Mouse (Mus musculus) MEL-GATA-1-ER (cell line): ENCODE measurements around the gene Cxcl15.
"Not testable (repeated sequence)": the region's sequence is repeated elsewhere in the genome, so short reads cannot be mapped to it uniquely, and the experiment has no call there.

ENCODE experiments used
- DNase-seq: peaks from one replicate; pipeline ENCODE4 v3.0.0-alpha.2; 2012; ENCODE audit warnings: low read depth; ENCODE audit errors: extremely low read depth

Gene Cxcl15

DNA sequence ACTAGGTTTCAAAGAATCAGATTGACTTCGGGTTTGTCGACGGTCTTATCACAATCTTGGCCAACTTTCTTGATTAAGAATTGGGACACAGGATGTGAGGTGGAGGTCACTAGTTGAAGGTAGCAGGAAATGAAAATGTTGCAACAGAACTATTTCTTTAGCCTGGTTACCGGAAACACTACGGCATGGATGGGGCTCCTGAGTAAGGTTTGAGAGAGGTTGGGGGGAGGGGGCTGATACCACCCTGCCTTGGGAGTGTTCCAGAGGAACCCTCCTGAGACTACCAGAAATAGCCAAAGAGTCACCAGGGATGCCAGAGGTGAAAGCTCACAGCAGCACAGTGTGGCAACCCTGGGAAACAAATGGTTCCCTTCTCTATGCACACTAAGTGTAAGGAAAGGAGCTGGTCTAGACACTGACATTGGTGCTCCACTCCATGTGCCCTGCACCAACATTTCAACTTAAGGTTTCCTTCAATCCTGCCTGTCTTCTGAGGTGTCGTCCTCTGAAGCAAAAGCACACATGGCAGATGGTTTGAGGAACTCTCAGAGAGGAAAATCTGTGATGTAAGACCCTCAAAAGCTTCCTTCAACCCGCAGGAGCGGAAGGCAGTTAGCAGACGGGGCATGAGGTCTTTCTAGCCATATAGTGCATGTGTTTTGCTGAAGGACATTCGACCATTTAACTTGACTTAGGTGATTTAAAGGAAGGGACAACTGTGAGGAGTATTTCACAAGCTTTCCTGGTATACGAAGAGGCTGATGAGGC lies 4.8 kb upstream of the Cxcl15 start:
- no peak for DNase-seq

DNA sequence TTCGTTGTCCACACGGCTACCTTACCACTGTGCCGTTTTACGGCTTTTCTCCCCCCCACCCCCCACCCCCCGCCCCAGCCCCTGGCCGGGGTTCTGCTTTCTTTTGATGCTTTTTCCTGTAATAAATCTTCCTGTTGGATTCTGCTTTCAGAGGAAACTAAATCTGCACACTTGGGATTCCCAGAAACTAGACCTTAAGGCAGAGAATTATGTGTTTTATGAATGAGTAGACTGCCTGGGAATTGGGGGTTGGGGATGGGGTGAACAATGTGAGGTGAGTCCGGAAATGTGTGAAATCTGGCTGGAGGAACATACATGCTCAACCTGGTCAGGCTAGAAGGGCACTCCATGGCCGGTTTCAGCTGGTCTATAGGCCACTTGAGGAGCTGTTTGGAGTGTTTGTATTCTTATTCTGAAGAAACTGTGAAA lies 4.2 kb upstream of the Cxcl15 start:
- DNase-seq = no peak

DNA sequence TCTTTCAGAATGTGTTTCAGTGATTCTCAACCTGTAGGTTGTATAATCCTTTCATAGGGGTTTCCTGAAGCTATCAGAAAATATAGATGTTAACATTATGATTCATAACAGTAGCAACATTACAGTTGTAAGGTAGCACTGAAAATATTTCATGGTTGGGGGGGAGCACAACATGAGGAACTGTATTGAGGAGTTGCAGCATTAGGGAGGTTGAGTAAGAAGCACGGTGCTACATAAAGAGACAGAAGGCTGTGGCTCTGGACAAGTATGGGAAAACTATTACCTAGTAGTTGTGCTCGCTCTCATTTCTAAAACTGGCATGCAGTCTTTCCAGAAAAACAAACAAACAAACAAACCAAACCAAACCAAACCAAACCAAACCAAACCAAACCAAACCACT lies 1.1 kb downstream of the Cxcl15 start:
- not testable (repeated sequence) for DNase-seq

DNA sequence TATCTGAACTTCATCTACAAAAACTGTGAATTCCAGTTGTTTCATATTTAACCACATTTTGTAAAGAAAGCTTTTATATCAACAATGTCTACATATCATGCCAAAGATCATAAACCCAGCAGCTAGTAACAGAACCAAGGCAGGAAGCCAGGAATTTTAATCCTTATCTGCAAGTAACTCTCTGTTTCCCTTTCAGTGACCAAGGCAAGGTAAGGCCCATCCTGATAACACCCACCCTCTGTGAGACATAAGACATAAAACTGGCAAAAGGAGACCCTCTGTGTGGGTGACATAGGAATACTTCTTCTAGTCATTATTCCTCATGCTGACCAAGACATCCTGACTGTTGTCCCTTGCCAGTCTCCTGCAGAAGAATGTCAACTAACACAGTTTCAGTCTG lies 10.2 kb downstream of the Cxcl15 start:
- no peak for DNase-seq

DNA sequence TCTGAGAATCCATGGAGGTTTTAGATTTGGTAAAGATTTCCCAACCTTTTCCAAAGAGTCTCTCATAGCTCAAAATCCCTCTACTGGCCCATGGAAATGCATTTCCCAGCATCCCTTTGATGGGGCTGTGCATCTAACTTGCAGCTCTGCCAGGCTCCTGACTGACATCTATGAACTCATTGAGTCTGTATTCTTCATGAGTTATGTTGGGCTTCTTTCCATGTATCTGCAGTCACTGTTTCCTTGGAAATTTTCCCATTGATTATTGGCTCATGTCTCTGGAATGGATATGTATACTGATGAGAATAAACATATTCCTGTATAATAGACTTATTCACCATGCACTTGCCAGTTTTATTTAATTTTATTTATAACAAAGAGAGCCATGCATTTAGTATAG lies 11.7 kb downstream of the Cxcl15 start:
- DNase-seq = no peak

DNA sequence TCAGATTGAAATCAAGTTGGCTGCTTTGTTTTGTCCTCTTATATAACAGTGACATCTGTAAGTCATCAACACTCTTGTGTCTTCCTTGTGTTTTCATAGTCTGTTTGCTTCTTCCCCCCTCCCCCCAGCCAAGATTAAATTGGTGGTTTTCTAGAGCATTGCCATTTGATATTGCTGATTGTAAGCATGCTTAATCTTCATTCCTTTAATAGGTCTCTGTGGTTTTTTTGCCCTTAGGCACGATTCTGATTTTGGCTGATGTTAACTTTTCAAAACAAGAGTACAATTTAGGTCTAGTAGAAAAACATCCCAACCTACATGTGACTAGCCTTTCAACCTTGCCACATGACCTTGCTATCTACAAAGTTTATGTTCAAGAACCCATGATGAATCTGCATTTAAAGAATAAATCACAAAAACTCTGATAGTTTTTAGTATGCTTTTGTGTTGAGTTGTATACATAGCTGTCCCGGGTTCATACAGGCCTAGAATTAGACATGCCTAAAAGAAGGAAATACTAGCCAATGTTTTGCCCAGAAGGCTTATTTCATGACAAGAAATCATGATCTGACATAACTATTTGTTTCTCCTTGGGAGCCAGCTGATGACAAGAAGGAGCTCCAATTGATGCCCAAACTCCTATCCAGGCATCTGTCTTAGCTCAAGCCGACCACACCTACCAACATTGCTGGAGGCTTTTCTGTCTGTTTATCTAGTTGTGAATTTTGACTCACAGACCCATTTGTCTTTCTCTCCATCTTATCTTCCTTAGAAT lies 13.0 kb downstream of the Cxcl15 start:
- no peak for DNase-seq

DNA sequence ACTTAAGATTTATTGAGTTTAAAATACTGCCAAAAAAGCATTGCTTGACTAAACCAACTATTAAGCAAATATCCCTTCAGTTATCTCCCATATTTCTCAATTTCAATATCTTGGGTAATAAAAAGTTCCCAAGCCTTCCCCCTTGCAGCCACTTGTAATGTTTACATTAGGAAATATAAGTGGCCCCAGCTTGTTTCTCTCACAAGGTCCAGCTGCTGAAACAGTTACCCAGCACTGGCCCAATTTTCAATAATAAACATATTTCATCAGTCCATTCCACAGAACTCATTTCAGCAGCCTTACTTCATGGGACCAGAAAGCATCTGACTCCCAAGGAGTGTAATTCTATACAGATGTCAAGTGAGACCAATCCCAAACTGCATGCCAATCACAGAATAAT lies 25.4 kb downstream of the Cxcl15 start:
- DNase-seq = no peak

DNA sequence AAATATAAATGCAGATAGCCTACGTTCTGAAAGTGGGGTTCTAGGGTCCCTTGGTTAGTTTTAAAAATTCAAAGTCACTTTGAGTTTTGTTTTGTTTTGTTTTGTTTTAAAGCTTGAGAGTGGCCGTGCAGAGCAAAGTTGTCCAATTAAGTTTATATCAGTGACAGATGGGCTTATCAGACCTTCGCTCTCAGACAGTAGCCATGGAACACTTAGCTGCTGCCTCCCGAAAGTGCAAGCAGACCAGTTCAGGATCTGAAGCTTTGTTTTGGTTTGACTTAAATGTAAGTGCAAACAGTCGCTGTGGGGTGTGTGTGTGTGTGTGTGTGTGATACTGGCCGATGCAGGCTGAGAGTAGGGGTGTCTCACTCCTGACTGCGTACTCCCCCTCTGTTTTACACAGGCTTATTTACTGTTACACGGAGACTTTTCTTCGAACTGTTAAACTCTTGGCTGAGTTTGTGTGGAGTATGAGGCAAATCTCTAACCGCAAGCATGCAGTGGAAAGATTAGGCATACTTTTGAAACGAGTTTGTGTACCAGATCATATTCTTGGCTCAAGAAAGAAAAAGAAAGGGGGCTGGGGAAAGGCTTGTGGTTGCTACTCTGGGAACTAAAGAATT lies 37.9 kb downstream of the Cxcl15 start:
- no peak for DNase-seq

DNA sequence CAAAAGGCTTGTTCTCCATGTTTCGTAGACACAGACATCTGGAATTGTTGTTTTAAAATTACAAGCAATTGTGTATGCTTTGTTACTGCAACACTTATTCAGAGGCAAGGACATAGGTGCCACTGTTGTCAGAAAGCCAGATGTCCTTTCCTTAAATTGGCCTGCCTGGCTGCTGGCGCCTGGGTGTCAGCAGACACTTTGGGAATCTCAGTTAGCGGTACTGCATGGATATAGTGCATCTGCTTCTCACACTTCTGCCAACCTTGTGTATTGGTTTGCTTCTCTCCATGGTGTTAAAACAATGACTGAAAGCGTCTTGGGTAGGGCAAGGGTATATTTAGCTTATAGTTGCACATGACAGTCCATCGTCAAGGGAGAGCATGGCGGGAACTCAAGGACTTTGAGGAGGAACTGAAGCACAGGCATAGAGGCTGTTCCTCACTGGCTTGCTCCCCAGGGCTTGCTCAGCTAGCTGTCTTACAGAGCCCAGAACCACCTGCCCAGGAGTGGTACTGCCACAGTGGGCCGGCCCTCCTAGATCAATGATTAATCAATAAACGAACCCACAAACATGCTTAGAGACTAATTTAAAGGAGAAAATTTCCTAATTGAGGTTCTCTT lies 38.5 kb downstream of the Cxcl15 start:
- no peak for DNase-seq

DNA sequence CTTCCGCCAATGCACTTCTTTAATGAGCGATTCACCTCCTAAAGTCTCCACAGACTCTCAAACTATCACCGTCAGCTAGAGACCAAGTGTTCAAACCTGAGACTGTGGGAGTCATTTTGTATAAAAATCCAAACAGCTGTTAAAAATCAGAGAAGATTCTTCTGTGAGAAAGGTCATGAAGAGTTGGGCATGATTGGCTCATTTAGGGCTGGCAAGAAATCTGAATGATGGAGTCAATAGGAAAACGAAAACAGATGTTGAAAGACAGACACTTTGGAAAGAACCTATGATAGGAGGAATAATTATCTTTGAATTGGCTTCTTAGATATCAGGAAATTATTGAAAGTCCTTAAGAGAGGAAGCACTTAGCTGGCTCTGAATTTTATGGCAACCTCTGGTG lies 40.1 kb downstream of the Cxcl15 start:
- no peak for DNase-seq

DNA sequence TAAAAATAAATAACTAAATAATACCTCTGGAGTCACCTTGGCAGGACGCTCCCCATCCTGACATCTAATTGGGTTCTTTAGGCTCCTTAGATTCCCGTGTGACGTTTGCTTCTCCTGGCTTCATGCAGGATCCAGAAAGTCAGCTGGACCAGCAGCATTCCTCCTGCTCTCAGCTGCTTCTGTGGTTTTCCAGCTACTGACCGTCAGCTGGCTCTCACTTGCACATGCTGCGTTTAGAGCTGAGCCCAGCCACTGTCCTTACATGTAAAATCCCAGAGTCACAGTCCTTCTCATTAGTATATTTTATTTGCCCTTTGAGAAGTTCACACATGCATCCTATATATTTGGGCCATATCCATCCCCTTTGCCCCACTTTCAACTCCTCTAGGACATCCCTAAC lies 44.2 kb downstream of the Cxcl15 start:
- DNase-seq = no peak

DNA sequence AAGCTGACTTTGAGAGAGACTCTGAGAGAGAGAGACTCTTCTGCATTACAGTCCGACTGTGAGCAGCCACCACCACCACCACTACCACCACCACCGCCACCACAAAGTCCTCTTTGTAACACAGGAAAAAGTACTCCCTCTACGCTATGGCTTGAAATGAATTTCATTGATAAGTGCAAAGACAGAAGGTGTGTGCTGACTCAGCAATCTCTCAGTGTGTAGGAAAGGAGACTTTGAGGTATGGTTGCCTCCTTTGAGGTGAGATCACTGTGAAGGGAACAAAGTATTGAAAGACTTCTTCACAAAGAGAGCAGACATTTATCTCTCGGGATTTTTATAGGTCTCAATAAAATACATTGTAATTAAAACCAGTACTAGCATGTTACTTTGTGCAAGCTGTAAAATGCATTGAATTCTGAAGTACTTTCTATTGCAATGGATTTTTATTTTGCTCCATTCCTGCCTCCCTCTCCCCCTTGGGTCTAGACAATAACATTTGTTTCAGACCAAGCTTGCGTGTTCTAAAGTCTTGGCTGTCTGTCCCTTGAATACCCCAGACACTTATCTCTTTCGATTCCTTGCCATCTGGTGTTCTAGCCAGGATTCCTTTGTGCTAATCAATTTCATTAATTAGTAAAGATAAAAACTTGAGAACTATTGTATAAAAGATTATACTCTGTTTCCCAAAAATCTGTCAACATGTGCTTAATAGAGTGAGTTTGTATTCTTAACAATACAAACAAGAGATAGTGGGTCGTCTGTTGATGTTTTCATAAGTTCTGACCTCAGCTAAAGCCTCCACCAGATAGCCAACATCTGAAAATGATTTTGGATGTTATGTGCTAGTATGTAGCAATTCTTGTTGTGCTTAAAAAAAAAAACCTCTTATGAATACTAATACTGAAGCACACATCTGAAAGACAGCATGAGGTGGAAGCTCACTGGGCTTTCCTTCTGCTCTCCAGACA lies 46.9 kb downstream of the Cxcl15 start:
- no peak for DNase-seq

DNA sequence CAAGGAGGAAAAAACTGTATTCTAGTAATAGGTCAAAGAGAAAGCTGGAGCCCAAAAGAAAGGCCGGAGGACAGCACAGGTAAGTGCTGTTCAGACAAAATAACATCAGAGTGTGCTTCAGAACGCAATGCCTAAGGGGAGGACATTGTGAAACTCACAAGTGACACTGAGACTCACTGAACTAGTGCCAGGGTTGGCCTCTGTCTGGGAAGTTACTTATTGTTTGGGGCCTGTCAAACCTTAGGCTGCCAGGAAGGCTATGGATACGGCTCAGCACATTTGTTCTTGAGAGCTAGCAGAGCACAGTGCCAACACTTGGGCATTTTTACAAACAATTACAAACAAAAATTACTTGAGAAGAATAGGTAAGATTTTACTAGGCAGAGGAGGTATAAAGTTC lies 49.6 kb downstream of the Cxcl15 start:
- DNase-seq = no peak

DNA sequence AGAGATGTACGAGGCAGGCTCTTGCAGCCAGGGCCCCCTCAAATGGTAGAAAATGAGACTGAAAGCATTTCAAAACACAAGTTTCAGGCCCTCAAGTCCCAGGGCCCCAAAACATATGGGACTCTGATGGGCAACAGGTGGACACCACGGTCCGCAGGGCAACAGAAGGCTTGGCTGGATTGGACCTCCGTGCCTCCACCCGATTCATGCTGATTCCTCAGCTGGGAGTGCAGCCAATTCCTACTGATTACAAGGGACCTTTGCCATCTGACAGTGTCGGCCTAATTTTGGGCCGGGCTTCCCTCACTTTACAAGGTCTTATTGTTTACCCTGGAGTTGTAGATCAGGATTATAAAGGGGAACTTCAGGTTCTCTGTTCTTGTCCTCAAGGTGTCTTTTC lies 55.8 kb downstream of the Cxcl15 start:
- not testable (repeated sequence) for DNase-seq

DNA sequence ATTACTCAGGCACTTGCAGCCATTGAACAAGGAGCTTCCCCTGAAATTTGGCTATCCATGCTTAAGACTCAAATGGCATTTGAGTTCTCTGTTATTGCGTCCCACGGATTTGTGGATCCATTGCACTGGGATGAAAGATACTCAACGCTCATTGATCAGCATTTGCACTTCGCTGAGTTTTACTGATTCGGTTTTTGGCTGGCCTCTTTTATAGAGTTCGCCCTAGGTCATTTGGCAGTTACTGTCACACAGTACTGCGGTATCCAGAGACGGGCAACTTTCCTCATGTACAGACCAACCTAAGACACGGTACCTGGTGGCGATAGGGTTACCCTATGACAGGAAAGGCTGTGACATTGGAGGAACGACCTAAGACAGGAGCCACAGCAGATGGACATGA lies 57.1 kb downstream of the Cxcl15 start:
- DNase-seq = not testable (repeated sequence)
